Mouse (Mus musculus): ENCODE measurements at regions not wholly inside any gene's neighbourhood (a gene's known extent, or its start where the extent isn't known, plus 50 kb on each side); places are given as distances from the start of the nearest gene placed in this dataset.

- no peaks in the 10 kb centered on the region for H3K36me3 ChIP-seq (ENCODE audit: control insufficient read depth, insufficient read depth, low read length)
- H3K9me3 ChIP-seq (ENCODE audit: control insufficient read depth, low read length), result no peaks in the 10 kb centered on the region
- H3K4me3 ChIP-seq (ENCODE audit: low read depth, low read length), result no peak overlapping the region
- ATAC-seq (ENCODE audit: insufficient number of reproducible peaks, low FRiP score, low TSS enrichment, low read depth) (no peak), DNase-seq (ENCODE audit: low spot score) (no peak)
- no peak overlapping the region for H3K27ac ChIP-seq (replicated peaks; ENCODE audit: low read depth, low read length)
- no peaks in the 10 kb centered on the region for H3K27me3 ChIP-seq (ENCODE audit: control insufficient read depth, insufficient read depth, low read length)
- no peak overlapping the region for H3K9ac ChIP-seq (ENCODE audit: low read length)
- no peaks in the 10 kb centered on the region for H3K4me1 ChIP-seq (ENCODE audit: control insufficient read depth, insufficient read depth, low read length)
- WGBS, result 87% methylated on average over 6 of the region's 6 CpGs
- no peak overlapping the region for H3K4me2 ChIP-seq (ENCODE audit: low read depth, severe bottlenecking)
Measured at GRCm38 (mm10) chr4:89379622-89380329, 68.9 kb upstream of the Cdkn2b start.

- Histone ChIP-seq H3K36me3 (ENCODE audit: control insufficient read depth, insufficient read depth, low read length) (no peaks in the 10 kb centered on the region), H3K27ac (replicated peaks; ENCODE audit: low read depth, low read length) (no peak overlapping the region), H3K9ac (ENCODE audit: low read length) (no peak overlapping the region), H3K4me2 (ENCODE audit: low read depth, severe bottlenecking) (no peak overlapping the region), H3K27me3 (ENCODE audit: control insufficient read depth, insufficient read depth, low read length) (no peaks in the 10 kb centered on the region), H3K4me3 (ENCODE audit: low read depth, low read length) (no peak overlapping the region), H3K4me1 (ENCODE audit: control insufficient read depth, insufficient read depth, low read length) (no peaks in the 10 kb centered on the region), H3K9me3 (ENCODE audit: control insufficient read depth, low read length) (no peaks in the 10 kb centered on the region)
- 86% methylated on average over 6 of the region's 6 CpGs for WGBS
- DNase-seq (ENCODE audit: low spot score), result no peak
- no peak for ATAC-seq (ENCODE audit: insufficient number of reproducible peaks, low FRiP score, low TSS enrichment, low read depth)
Measured at GRCm38 (mm10) chr4:89372631-89373030, 61.8 kb upstream of the Cdkn2b start.

- Histone ChIP-seq H3K36me3 (ENCODE audit: control insufficient read depth, insufficient read depth, low read length) (no peaks in the 10 kb centered on the region), H3K4me2 (ENCODE audit: low read depth, severe bottlenecking) (no peak overlapping the region), H3K9me3 (ENCODE audit: control insufficient read depth, low read length) (no peaks in the 10 kb centered on the region), H3K9ac (ENCODE audit: low read length) (no peak overlapping the region), H3K27me3 (ENCODE audit: control insufficient read depth, insufficient read depth, low read length) (no peaks in the 10 kb centered on the region), H3K4me3 (ENCODE audit: low read depth, low read length) (no peak overlapping the region), H3K4me1 (ENCODE audit: control insufficient read depth, insufficient read depth, low read length) (no peaks in the 10 kb centered on the region), H3K27ac (replicated peaks; ENCODE audit: low read depth, low read length) (no peak overlapping the region)
- DNase-seq (ENCODE audit: low spot score), result no peak
- WGBS, result 81% methylated on average over 12 of the region's 12 CpGs
- ATAC-seq (ENCODE audit: insufficient number of reproducible peaks, low FRiP score, low TSS enrichment, low read depth), result no peak
Measured at GRCm38 (mm10) chr4:89368850-89369524, 58.1 kb upstream of the Cdkn2b start.

GRCm38 (mm10) chr4:89366581-89367141, 55.8 kb upstream of the Cdkn2b start:
- Histone ChIP-seq H3K4me3 (ENCODE audit: low read depth, low read length) (no peak overlapping the region), H3K4me2 (ENCODE audit: low read depth, severe bottlenecking) (no peak overlapping the region), H3K36me3 (ENCODE audit: control insufficient read depth, insufficient read depth, low read length) (no peaks in the 10 kb centered on the region), H3K4me1 (ENCODE audit: control insufficient read depth, insufficient read depth, low read length) (no peaks in the 10 kb centered on the region), H3K9me3 (ENCODE audit: control insufficient read depth, low read length) (no peaks in the 10 kb centered on the region), H3K27ac (replicated peaks; ENCODE audit: low read depth, low read length) (no peak overlapping the region), H3K27me3 (ENCODE audit: control insufficient read depth, insufficient read depth, low read length) (no peaks in the 10 kb centered on the region), H3K9ac (ENCODE audit: low read length) (no peak overlapping the region)
- WGBS, result 63% methylated on average over 10 of the region's 10 CpGs
- ATAC-seq (ENCODE audit: insufficient number of reproducible peaks, low FRiP score, low TSS enrichment, low read depth) (no peak), DNase-seq (ENCODE audit: low spot score) (no peak)

GRCm38 (mm10) chr4:89365875-89366274, 55.0 kb upstream of the Cdkn2b start:
- Histone ChIP-seq H3K36me3 (ENCODE audit: control insufficient read depth, insufficient read depth, low read length) (no peaks in the 10 kb centered on the region), H3K4me2 (ENCODE audit: low read depth, severe bottlenecking) (no peak overlapping the region), H3K27ac (replicated peaks; ENCODE audit: low read depth, low read length) (no peak overlapping the region), H3K27me3 (ENCODE audit: control insufficient read depth, insufficient read depth, low read length) (no peaks in the 10 kb centered on the region), H3K9ac (ENCODE audit: low read length) (no peak overlapping the region), H3K4me1 (ENCODE audit: control insufficient read depth, insufficient read depth, low read length) (no peaks in the 10 kb centered on the region), H3K4me3 (ENCODE audit: low read depth, low read length) (no peak overlapping the region), H3K9me3 (ENCODE audit: control insufficient read depth, low read length) (no peaks in the 10 kb centered on the region)
- no peak for ATAC-seq (ENCODE audit: insufficient number of reproducible peaks, low FRiP score, low TSS enrichment, low read depth)
- no peak for DNase-seq (ENCODE audit: low spot score)
- WGBS, result 49% methylated on average over 5 of the region's 5 CpGs

- Histone ChIP-seq H3K27ac (replicated peaks; ENCODE audit: low read depth, low read length) (no peak overlapping the region), H3K4me2 (ENCODE audit: low read depth, severe bottlenecking) (no peak overlapping the region), H3K4me3 (ENCODE audit: low read depth, low read length) (no peak overlapping the region), H3K27me3 (ENCODE audit: control insufficient read depth, insufficient read depth, low read length) (no peaks in the 10 kb centered on the region), H3K36me3 (ENCODE audit: control insufficient read depth, insufficient read depth, low read length) (no peaks in the 10 kb centered on the region), H3K4me1 (ENCODE audit: control insufficient read depth, insufficient read depth, low read length) (no peaks in the 10 kb centered on the region), H3K9ac (ENCODE audit: low read length) (no peak overlapping the region), H3K9me3 (ENCODE audit: control insufficient read depth, low read length) (no peaks in the 10 kb centered on the region)
- ATAC-seq (ENCODE audit: insufficient number of reproducible peaks, low FRiP score, low TSS enrichment, low read depth) (no peak), DNase-seq (ENCODE audit: low spot score) (no peak)
- 74% methylated on average over 2 of the region's 2 CpGs for WGBS
Measured at GRCm38 (mm10) chr4:89363150-89363683, 52.4 kb upstream of the Cdkn2b start.

- DNase-seq (ENCODE audit: low spot score), result no peak
- Histone ChIP-seq H3K27ac (replicated peaks; ENCODE audit: low read depth, low read length) (no peak overlapping the region), H3K36me3 (ENCODE audit: control insufficient read depth, insufficient read depth, low read length) (no peaks in the 10 kb centered on the region), H3K9ac (ENCODE audit: low read length) (no peak overlapping the region), H3K9me3 (ENCODE audit: control insufficient read depth, low read length) (no peaks in the 10 kb centered on the region), H3K4me2 (ENCODE audit: low read depth, severe bottlenecking) (no peak overlapping the region), H3K4me1 (ENCODE audit: control insufficient read depth, insufficient read depth, low read length) (no peaks in the 10 kb centered on the region), H3K27me3 (ENCODE audit: control insufficient read depth, insufficient read depth, low read length) (no peaks in the 10 kb centered on the region), H3K4me3 (ENCODE audit: low read depth, low read length) (no peak overlapping the region)
- WGBS, result 57% methylated on average over 3 of the region's 3 CpGs
- no peak for ATAC-seq (ENCODE audit: insufficient number of reproducible peaks, low FRiP score, low TSS enrichment, low read depth)
Measured at GRCm38 (mm10) chr4:89362650-89363049, 51.8 kb upstream of the Cdkn2b start.

- Histone ChIP-seq H3K4me2 (ENCODE audit: low read depth, severe bottlenecking) (no peak overlapping the region), H3K9me3 (ENCODE audit: control insufficient read depth, low read length) (no peaks in the 10 kb centered on the region), H3K27ac (replicated peaks; ENCODE audit: low read depth, low read length) (no peak overlapping the region), H3K4me1 (ENCODE audit: control insufficient read depth, insufficient read depth, low read length) (no peaks in the 10 kb centered on the region), H3K36me3 (ENCODE audit: control insufficient read depth, insufficient read depth, low read length) (no peaks in the 10 kb centered on the region), H3K4me3 (ENCODE audit: low read depth, low read length) (no peak overlapping the region), H3K27me3 (ENCODE audit: control insufficient read depth, insufficient read depth, low read length) (no peaks in the 10 kb centered on the region), H3K9ac (ENCODE audit: low read length) (no peak overlapping the region)
- DNase-seq (ENCODE audit: low spot score), result no peak
- ATAC-seq (ENCODE audit: insufficient number of reproducible peaks, low FRiP score, low TSS enrichment, low read depth), result no peak
- 91% methylated on average over 7 of the region's 7 CpGs for WGBS
Measured at GRCm38 (mm10) chr4:89361316-89361715, 50.5 kb upstream of the Cdkn2b start.
